Mouse (Mus musculus) adrenal gland, postnatal 0 days (tissue): Measurements from ENCODE around the gene Qprt. TPM values are rescaled to one million over a fixed set of nuclear protein-coding genes. Genes with fewer than 3 reads are reported as not detected.

Experiments
- polyA plus RNA-seq: library from polyadenylated mRNA; unstranded; fragments of >200 nt; fragmentation: Nextera tagmentation; extraction: Ambion mirVana; gene quantifications from 2 replicates; pipeline ENCODE4 v1.2.1, GENCODE M21; 2015

The Qprt gene
- 6.9 and 12.9 TPM in 2 replicates for polyA plus RNA-seq

DNA sequence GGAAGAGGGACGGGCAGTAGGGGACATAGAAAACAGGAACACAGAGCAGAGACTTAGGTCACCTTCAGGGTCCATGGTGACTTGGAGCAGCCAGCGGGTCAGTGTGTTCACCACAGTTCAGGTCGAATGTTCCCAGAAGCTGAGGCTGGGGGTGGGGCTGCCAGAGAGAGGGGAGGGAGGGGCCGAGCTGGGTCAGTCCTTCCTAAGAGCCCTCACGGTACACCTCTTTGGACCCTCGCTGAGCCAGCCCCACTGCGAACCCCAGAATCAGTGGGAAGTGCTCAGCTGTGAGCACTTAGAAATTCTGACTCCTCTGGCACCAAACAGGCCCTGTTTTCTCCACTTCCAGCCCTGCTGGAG lies at the start of gene Qprt:
TSS of gene Qprt (minus strand) at position 316 of the 360 bp plus-strand sequence.

DNA sequence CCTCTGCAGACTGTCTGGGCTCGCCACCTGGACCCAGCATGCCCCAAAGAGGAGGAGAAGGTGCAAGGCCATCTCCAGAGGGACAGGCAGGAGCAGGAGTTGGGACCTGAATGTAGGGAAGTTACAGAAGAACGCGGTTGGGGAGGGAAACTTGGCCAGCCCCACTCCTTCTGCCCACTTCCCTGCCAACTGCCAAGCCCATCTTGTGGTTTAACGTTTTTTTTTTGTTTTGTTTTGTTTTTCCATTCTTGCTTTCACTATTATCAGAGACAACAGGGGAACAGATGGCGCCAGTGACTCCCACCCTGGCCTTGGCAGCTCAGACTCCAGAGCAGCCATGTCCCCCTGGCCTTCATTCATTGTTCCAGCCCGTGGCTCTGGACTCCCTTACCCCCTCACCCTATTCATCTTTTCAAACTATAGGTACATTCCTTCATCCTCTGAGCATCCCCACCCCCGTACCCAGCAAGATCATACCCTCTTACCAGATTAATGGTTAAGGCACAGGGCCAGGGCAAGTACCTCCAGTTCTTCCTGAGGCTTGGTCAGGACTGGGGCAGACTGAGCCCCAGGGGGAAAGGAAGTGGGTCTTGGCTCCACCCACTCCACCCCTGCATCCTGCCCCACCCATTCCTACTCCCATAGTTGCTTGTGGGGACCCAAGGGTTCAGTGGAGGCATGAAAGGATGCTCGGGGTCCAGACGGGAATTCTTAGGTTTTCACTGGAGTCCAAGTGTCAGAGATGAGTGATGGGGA lies 15.4 kb upstream of the Qprt start, which contains the start of gene Spn:
TSS of gene Spn (minus strand) at position 562 of the 756 bp plus-strand sequence.

DNA sequence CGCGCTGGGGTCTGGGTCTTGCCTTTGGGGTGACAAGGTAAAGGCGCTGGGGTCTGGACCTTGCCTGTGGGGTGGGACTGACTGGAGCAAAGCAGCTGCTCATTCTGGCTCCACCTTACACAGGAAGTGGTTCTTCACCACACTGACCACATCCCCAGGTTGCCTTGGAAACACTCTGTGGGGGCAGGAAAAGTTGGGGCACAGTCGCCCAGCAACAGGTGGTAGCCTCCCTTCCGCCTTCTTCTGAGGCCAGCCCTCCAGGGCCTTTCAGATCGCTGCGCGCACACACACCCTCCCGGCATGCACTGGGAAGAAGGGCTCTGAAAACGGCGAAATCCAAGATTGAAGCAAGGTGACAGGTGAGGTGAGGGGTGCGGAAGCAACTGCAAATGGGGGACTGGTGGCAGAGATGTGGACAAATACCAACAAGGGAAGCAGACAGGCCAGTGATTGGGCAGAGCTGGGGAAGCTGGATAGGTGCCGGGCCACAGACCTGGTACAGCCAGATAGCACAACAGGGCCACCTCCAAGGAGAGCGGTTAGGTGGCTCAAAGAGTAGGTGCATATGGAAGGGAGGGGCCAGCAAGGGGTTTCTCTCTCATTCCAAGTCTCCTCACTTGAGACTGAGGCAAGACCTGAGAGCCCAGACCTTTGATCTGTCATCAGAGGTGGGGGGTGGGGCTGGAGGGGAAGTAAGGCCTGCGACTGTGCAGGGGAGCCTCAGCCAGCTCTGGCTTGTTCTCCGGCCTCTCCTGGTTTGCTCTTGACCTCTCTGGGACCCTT lies 30.7 kb downstream of the Qprt start, which contains the start of gene AI467606:
TSS of gene AI467606 (plus strand) at position 246 of the 783 bp plus-strand sequence.

DNA sequence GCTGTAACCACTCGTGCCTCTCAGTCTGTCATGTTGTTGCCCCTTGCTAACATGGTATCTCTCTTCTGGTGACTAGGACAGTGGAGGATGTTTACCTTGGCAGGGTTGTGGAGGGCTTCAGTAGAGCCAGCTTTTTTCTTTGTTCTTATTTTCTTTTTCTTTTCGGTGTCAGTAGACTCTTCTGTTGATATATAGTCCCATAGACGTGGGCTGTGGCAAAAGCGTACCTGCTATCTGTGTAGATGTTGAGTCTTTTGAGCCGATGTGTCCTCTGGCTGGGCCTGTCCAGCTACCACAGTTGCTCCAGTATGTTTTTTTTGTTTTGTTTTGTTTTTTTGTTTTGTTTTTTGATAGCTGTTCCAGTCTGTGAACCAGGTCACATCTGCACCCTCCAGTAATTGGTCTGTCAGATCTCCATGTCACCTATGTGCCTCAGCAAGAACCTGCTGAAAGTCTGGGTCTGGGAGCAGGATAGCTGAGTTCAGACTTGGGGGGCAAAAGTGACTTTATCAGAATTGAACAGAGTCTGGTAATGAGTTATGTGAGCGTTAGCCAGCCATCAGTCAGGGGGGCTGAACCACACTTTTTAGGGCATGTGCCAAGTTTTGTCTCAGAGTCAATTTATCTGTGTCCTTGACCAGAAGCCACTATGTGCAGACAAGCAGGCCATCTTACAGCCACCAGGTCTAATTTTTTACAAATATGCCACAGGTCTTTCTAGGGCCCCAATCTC lies 34.6 kb downstream of the Qprt start, which contains the start of gene Zg16:
TSS of gene Zg16 (minus strand) at position 51 of the 733 bp plus-strand sequence.

Other genes starting within 250 kb of the Qprt start
- 17.9 and 23.1 TPM in 2 replicates for gene Taok2, start 237.5 kb downstream of the Qprt start, polyA plus RNA-seq
- gene Tmem219, start 199.3 kb downstream of the Qprt start, polyA plus RNA-seq, result 50.5 and 58.1 TPM in 2 replicates
- 21.4 and 26.4 TPM in 2 replicates for gene Kctd13, start 193.3 kb downstream of the Qprt start, polyA plus RNA-seq
- 1.0 and 1.3 TPM in 2 replicates for gene Asphd1, start 172.6 kb downstream of the Qprt start, polyA plus RNA-seq
- gene Sez6l2, start 171.7 kb downstream of the Qprt start, polyA plus RNA-seq, result 35.6 and 92.1 TPM in 2 replicates
- gene Cdipt, start 146.3 kb downstream of the Qprt start, polyA plus RNA-seq, result 79.0 and 102 TPM in 2 replicates
- 3.6 and 5.2 TPM in 2 replicates for gene Cdiptos, start 146.1 kb downstream of the Qprt start, polyA plus RNA-seq
- gene Mvp, start 107.6 kb downstream of the Qprt start, polyA plus RNA-seq, result 30.4 and 57.1 TPM in 2 replicates
- gene Pagr1b, start 105.7 kb downstream of the Qprt start, polyA plus RNA-seq, result 1.8 TPM in 1 of 2 replicates, not detected in the other
- 34.5 and 46.8 TPM in 2 replicates for gene Pagr1a, start 104.9 kb downstream of the Qprt start, polyA plus RNA-seq
- gene Gm42742, start 101.1 kb downstream of the Qprt start, polyA plus RNA-seq, result 10.0 and 38.2 TPM in 2 replicates
- 6.6 and 10.5 TPM in 2 replicates for gene Prrt2, start 101.0 kb downstream of the Qprt start, polyA plus RNA-seq
- 53.4 and 57.6 TPM in 2 replicates for gene Maz, start 95.2 kb downstream of the Qprt start, polyA plus RNA-seq
- 23.5 and 31.1 TPM in 2 replicates for gene Kif22, start 79.8 kb downstream of the Qprt start, polyA plus RNA-seq
- 0.47 TPM in 1 of 2 replicates, not detected in the other for gene Zg16, start 34.9 kb downstream of the Qprt start, polyA plus RNA-seq
- gene AI467606, start 30.9 kb downstream of the Qprt start, polyA plus RNA-seq, result 2.1 and 2.7 TPM in 2 replicates
- gene Spn, start 15.6 kb upstream of the Qprt start, polyA plus RNA-seq, result 1.4 and 1.5 TPM in 2 replicates
- gene Cd2bp2, start 73.8 kb upstream of the Qprt start, polyA plus RNA-seq, result 25.2 and 32.9 TPM in 2 replicates
- gene Tbc1d10b, start 86.2 kb upstream of the Qprt start, polyA plus RNA-seq, result 14.5 and 15.3 TPM in 2 replicates
- gene Mylpf, start 86.7 kb upstream of the Qprt start, polyA plus RNA-seq, result 24.7 and 81.2 TPM in 2 replicates
- 10.4 and 16.9 TPM in 2 replicates for gene Zfp553, start 110.8 kb upstream of the Qprt start, polyA plus RNA-seq
- 13.9 and 21.8 TPM in 2 replicates for gene Sept1, start 110.9 kb upstream of the Qprt start, polyA plus RNA-seq
- 58.3 and 67.4 TPM in 2 replicates for gene Zfp771, start 122.0 kb upstream of the Qprt start, polyA plus RNA-seq
- 126 and 177 TPM in 2 replicates for gene Dctpp1, start 138.5 kb upstream of the Qprt start, polyA plus RNA-seq
- gene Sephs2, start 151.8 kb upstream of the Qprt start, polyA plus RNA-seq, result 93.4 and 161 TPM in 2 replicates
- 0.61 and 1.0 TPM in 2 replicates for gene Itgal, start 174.0 kb upstream of the Qprt start, polyA plus RNA-seq
- 11.5 and 12.3 TPM in 2 replicates for gene Zfp768, start 223.4 kb upstream of the Qprt start, polyA plus RNA-seq